Mouse (Mus musculus): ENCODE measurements around the gene AC192777.2. TPM values are rescaled to one million over a fixed set of nuclear protein-coding genes. Genes with fewer than 3 reads are reported as not detected.
"Not testable (repeated sequence)": the region's sequence is repeated elsewhere in the genome, so short reads cannot be mapped to it uniquely, and the experiment has no call there.

The AC192777.2 gene
- not detected in 2 replicates for polyA plus RNA-seq (2016; fragmentation: Nextera tagmentation; extraction: Ambion mirVana)

DNA sequence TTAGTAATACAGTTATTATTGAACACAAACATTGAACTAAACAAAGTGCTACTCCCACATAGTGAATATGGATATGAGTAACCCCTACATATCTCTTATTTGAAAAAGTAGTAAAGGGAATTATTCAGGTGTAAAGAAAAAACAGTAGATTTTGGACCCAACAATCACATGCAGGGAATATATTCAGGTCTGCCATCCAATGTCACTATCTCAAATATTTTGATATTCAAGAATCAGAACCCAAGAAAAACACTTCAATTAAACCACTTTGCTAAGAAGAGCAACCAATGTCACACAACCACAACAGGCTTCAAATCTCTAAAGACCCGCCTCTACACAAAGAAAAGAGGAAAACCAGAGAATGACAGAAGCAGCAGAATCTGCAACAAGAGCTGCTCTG is at the start of gene AC192777.2:
Gene AC192777.2, plus strand, starts transcription at position 301 of the 400 bp plus-strand sequence.
- not testable (repeated sequence) for DNase-seq (ENCODE audit: low spot score); H3K27ac ChIP-seq; H3K36me3 ChIP-seq; H3K27me3 ChIP-seq (ENCODE audit: insufficient read depth, poor library complexity, severe bottlenecking); H3K4me3 ChIP-seq; H3K4me1 ChIP-seq; H3K9me3 ChIP-seq
- WGBS, result 83% methylated on average over 1 of the region's 1 CpGs

- not testable (repeated sequence) for H3K4me1 ChIP-seq; DNase-seq (ENCODE audit: low spot score); H3K27ac ChIP-seq; H3K27me3 ChIP-seq (ENCODE audit: insufficient read depth, poor library complexity, severe bottlenecking); H3K4me3 ChIP-seq; H3K9me3 ChIP-seq; H3K36me3 ChIP-seq
- 88% methylated on average over 6 of the region's 6 CpGs for WGBS
Measured at GRCm38 (mm10) chr17:40116172-40116571, 20.9 kb downstream of the AC192777.2 start.

DNA sequence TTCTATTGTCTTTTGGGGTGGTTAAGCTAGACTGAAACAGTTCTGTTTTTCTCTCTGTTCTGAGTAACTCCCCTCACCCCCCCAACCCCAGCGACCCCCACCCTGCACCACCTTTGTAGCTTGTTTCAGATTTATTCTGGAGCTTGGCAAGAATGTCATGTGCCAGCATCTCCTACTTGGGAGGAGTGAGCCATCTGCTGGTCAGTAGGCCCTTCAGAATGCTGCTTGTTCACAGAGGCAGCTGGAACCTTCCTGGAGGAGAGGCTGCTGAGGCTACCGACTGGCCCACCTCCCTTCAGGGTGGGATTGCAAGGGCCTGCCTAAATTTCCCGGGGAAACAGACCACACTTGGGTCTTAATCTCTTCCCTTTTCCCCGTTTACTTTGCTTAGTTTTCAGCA is 21.6 kb downstream of the AC192777.2 start:
- not testable (repeated sequence) for H3K27ac ChIP-seq; DNase-seq (ENCODE audit: low spot score)

More for the DNA sequence above, 21.6 kb downstream of the AC192777.2 start:
- H3K36me3 ChIP-seq; H3K4me1 ChIP-seq; H3K4me3 ChIP-seq; H3K27me3 ChIP-seq (ENCODE audit: insufficient read depth, poor library complexity, severe bottlenecking); H3K9me3 ChIP-seq: not testable (repeated sequence)
- 47% methylated on average over 4 of the region's 4 CpGs for WGBS

Small RNAs within 50 kb of the gene (microRNA-seq; reads per million reads assigned to microRNA genes)
- not detected for gene Gm26376

Other genes starting within 250 kb of the AC192777.2 start
- gene Esp38, start 144.9 kb upstream of the AC192777.2 start, polyA plus RNA-seq (2016; fragmentation: Nextera tagmentation; extraction: Ambion mirVana), result not detected in 2 replicates
- gene Pgk2, start 113.2 kb downstream of the AC192777.2 start, polyA plus RNA-seq (2016; fragmentation: Nextera tagmentation; extraction: Ambion mirVana), result not detected in 2 replicates
- not detected in 2 replicates for gene Crisp3, start 146.8 kb downstream of the AC192777.2 start, polyA plus RNA-seq (2016; fragmentation: Nextera tagmentation; extraction: Ambion mirVana)
- gene Crisp1, start 223.8 kb downstream of the AC192777.2 start, polyA plus RNA-seq (2016; fragmentation: Nextera tagmentation; extraction: Ambion mirVana), result not detected in 2 replicates